Mouse (Mus musculus) E14TG2a.4 (cell line): ENCODE data around the gene Morn4.

Experiments
- CTCF ChIP-seq: conservative IDR thresholded peaks from 2 replicates; pipeline ENCODE4 v1.5.1; 2014; ENCODE audit warnings: low read length
- NANOG ChIP-seq: IDR thresholded peaks from 2 replicates; pipeline ENCODE4 v1.6.1; 2014; ENCODE audit warnings: borderline replicate concordance, low read length, mixed read lengths
- POU5F1 ChIP-seq: IDR thresholded peaks from 2 replicates; pipeline ENCODE4 v1.6.1; 2014; ENCODE audit warnings: low read length, borderline replicate concordance

GRCm38 (mm10) chr19:42036357-42036756 is 49.8 kb downstream of the Morn4 start:
- TF ChIP-seq CTCF (no peak), POU5F1 (no peak), NANOG (no peak)
